Comparison of ENCODE assay signal across 8 mouse cellular contexts in the genomic region with DNA sequence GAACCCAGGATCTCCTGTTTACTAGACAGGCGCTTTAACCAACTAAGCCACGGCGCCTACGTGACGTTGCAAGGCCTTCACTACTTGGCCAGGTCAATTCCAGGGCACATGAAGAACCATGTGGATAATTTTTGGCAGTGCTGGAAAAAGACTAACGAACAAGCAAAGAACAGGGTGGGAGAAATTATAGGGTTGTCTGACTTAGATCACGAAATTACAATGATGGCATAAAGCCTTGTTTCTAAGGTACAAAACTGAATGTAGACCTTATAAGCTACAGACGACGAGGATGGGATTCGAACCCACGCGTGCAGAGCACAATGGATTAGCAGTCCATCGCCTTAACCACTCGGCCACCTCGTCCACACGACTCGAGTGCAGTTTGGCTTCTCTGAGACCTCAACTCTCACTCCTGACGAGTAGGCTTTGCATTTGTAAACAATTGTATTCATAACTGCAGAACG. TPM values are rescaled to one million over a fixed set of nuclear protein-coding genes. Genes with fewer than 3 reads are reported as not detected.
A peak's percentile ranks its signal among the peaks of the same experiment; 100 is the strongest.
DNase-seq lines count a peak whose midpoint lies in the region; ATAC-seq lines count a peak whose summit lies in the region.

No protein-coding gene starts in this region.

- no peak overlapping the region for H3K9ac ChIP-seq in hindbrain, embryonic 12.5 days

- H3K27ac ChIP-seq in hindbrain, embryonic 12.5 days: peak overlapping the region; percentile 23; the same call in 1 of the 2 replicates

- WGBS in hindbrain, embryonic 12.5 days: 1% methylated on average over 19 of the region's 19 CpGs

- H3K27me3 ChIP-seq in hindbrain, embryonic 12.5 days: no peaks in the 10 kb centered on the region; the same call in 1 of the 2 replicates

- H3K4me3 ChIP-seq in hindbrain, embryonic 12.5 days: peak overlapping the region; percentile 65

- peaks cover 42% of the 10 kb centered on the region for H3K4me1 ChIP-seq in hindbrain, embryonic 12.5 days

- H3K36me3 ChIP-seq in hindbrain, embryonic 12.5 days: no peaks in the 10 kb centered on the region

- H3K4me2 ChIP-seq in hindbrain, embryonic 12.5 days (replicated peaks): peak overlapping the region; percentile 73

- peak; percentile 91 for DNase-seq in MEL-GATA-1-ER (ENCODE audit: extremely low read depth, low read depth)
- DNase-seq in cerebellum, adult 9-10 months: peak; percentile 97
- DNase-seq in frontal cortex, postnatal 10 days (ENCODE audit: low spot score in 2 of 2): peak; percentile 84 to 94
- peak; percentile 98 for DNase-seq in layer of hippocampus, postnatal 25 days (ENCODE audit: extremely low spot score in 1 of 2, low spot score in 1 of 2)
- peak; percentile 97 for DNase-seq in lung, postnatal 25 days (ENCODE audit: low spot score)
- DNase-seq in retina, adult 2 months (ENCODE audit: low read depth, low spot score): peak; percentile 78
- DNase-seq in thymus, postnatal 25 days: peak; percentile 97

- no peaks in the 10 kb centered on the region for H3K9me3 ChIP-seq in hindbrain, embryonic 12.5 days (replicated peaks)

- peak; percentile 35; the same call in 1 of the 2 replicates for ATAC-seq in hindbrain, embryonic 12.5 days (ENCODE audit: low FRiP score)

RNA-seq across cellular contexts. Expression of a gene that starts 3.3 kb away (rescaled TPM):
- polyA plus RNA-seq in hindbrain, embryonic 12.5 days (2016; fragmentation: Nextera tagmentation; extraction: Ambion mirVana): 15.8 and 16.6 TPM in 2 replicates
- total RNA-seq in layer of hippocampus, postnatal 25 days (2021): 10 to 100 TPM; 27.4 to 31.4 TPM

RNA-seq across cellular contexts. Expression of a gene that starts 7.8 kb away (rescaled TPM):
- polyA plus RNA-seq in hindbrain, embryonic 12.5 days (2016; fragmentation: Nextera tagmentation; extraction: Ambion mirVana): 39.4 and 45.1 TPM in 2 replicates
- total RNA-seq in layer of hippocampus, postnatal 25 days (2021): 10 to 100 TPM; 21.1 to 21.6 TPM

RNA-seq across cellular contexts. Expression of a gene that starts 17.3 kb away (rescaled TPM):
- 95.5 and 100 TPM in 2 replicates for polyA plus RNA-seq in hindbrain, embryonic 12.5 days (2016; fragmentation: Nextera tagmentation; extraction: Ambion mirVana)
- 1 to 10 TPM in 1 of 2 experiments, under 1 TPM in 1; 0.85 to 1.0 TPM for total RNA-seq in layer of hippocampus, postnatal 25 days (2021)

RNA-seq across cellular contexts. Expression of a gene that starts 25.5 kb away (rescaled TPM):
- polyA plus RNA-seq in hindbrain, embryonic 12.5 days (2016; fragmentation: Nextera tagmentation; extraction: Ambion mirVana): 140 and 159 TPM in 2 replicates
- 1,000 to 10,000 TPM in 1 of 2 experiments, 100 to 1,000 TPM in 1; 978 to 1,010 TPM for total RNA-seq in layer of hippocampus, postnatal 25 days (2021)

RNA-seq across cellular contexts. Expression of a gene that starts 32.2 kb away (rescaled TPM):
- 9.8 and 11.6 TPM in 2 replicates for polyA plus RNA-seq in hindbrain, embryonic 12.5 days (2016; fragmentation: Nextera tagmentation; extraction: Ambion mirVana)
- 10 to 100 TPM; 70.1 to 89.0 TPM for total RNA-seq in layer of hippocampus, postnatal 25 days (2021)

Comparison
In these comparisons a context has a peak if more than half of its experiments do, and no peak if none do; other contexts are left out.
1. Peak in every context shown above with its lines: DNase-seq, ATAC-seq, H3K4me3 ChIP-seq and H3K27ac ChIP-seq.